Mouse (Mus musculus) ES-Bruce4 (cell line): ENCODE results near the gene Phactr1.

Experiments
- CTCF ChIP-seq: IDR thresholded peaks from one replicate; pipeline ENCODE4 v1.8.1; 2011; ENCODE audit warnings: low read depth, low read length
- EP300 ChIP-seq: IDR thresholded peaks from 2 replicates; pipeline ENCODE4 v1.6.1; 2011; ENCODE audit warnings: low read depth, low read length; ENCODE audit not compliant: insufficient read depth
- POLR2A ChIP-seq: IDR thresholded peaks from one replicate; pipeline ENCODE4 v1.8.1; 2011; ENCODE audit warnings: low read length; ENCODE audit not compliant: insufficient read depth

- no peak for TF ChIP-seq EP300
- no peak for TF ChIP-seq POLR2A
- no peak for TF ChIP-seq CTCF
Observed at GRCm38 (mm10) chr13:42968537-42968936, 288.1 kb downstream of the Phactr1 start.
